Mouse (Mus musculus) small intestine, adult 2 months (tissue): ENCODE data around the gene Ppp1r1b.

Experiments used
- CTCF ChIP-seq: fragments of 200-500 bp; IDR thresholded peaks from 2 replicates; pipeline ENCODE4 v1.5.1; 2012; ENCODE audit warnings: low read depth, mild to moderate bottlenecking, control low read depth, inconsistent platforms, low read length, moderate library complexity, mixed read lengths; ENCODE audit not compliant: insufficient replicate concordance, insufficient read length; ENCODE audit errors: extremely low read depth
- POLR2A ChIP-seq: fragments of 200-500 bp; IDR thresholded peaks from 2 replicates; pipeline ENCODE4 v1.6.1; 2012; ENCODE audit warnings: low read depth, mild to moderate bottlenecking, control low read depth, inconsistent platforms, low read length, moderate library complexity

- TF ChIP-seq POLR2A = no peak
- no peak for TF ChIP-seq CTCF
Observed at GRCm38 (mm10) chr11:98341174-98341573, 7.0 kb upstream of the Ppp1r1b start.
